Mouse (Mus musculus) limb, embryonic 15.5 days (tissue): ENCODE results near the gene Arhgef38. TPM values are rescaled to one million over a fixed set of nuclear protein-coding genes. Genes with fewer than 3 reads are reported as not detected.
A peak's percentile ranks its signal among the peaks of the same experiment; 100 is the strongest.

Source experiments
- ATAC-seq: fragments of 200-750 bp; cut with Nextera tagmentation; 2 replicates; pipeline ENCODE4 v1.8.0; 2017; ENCODE audit warnings: low read depth, moderate TSS enrichment; ENCODE audit not compliant: insufficient number of reproducible peaks, low FRiP score, low TSS enrichment
- H3K27ac ChIP-seq: fragments of 300-500 bp; sonication (generic); 2 replicates; pipeline ENCODE4 v1.5.1; 2015; ENCODE audit warnings: moderate library complexity, mild to moderate bottlenecking, inconsistent platforms
- H3K27me3 ChIP-seq: fragments of 300-500 bp; sonication (generic); 2 replicates; pipeline ENCODE4 v1.6.1; 2015; ENCODE audit warnings: inconsistent platforms
- H3K36me3 ChIP-seq: fragments of 300-500 bp; sonication (generic); 2 replicates; pipeline ENCODE4 v1.6.1; 2015; ENCODE audit warnings: inconsistent platforms
- H3K4me1 ChIP-seq: fragments of 300-500 bp; sonication (generic); 2 replicates; pipeline ENCODE4 v1.6.1; 2015; ENCODE audit warnings: inconsistent platforms
- H3K4me2 ChIP-seq: fragments of 300-500 bp; sonication (generic); 2 replicates; pipeline ENCODE4 v1.6.1; 2015; ENCODE audit warnings: mild to moderate bottlenecking, inconsistent platforms
- H3K4me3 ChIP-seq: fragments of 300-500 bp; sonication (generic); 2 replicates; pipeline ENCODE4 v1.5.1; 2015; ENCODE audit warnings: mild to moderate bottlenecking, inconsistent platforms
- H3K9ac ChIP-seq: fragments of 300-500 bp; sonication (generic); 2 replicates; pipeline ENCODE4 v1.6.1; 2015; ENCODE audit warnings: inconsistent platforms
- H3K9me3 ChIP-seq: fragments of 300-500 bp; sonication (generic); 2 replicates; pipeline ENCODE4 v1.6.1; 2016; ENCODE audit warnings: inconsistent platforms
- WGBS: fragments of 180-500 bp; shearing (Covaris S2); methylation state at CpG from one replicate; pipeline ENCODE4 v1.1.7; 2015; 5-methylcytosine and 5-hydroxymethylcytosine counted together
- polyA plus RNA-seq: library from polyadenylated mRNA; unstranded; fragments of >200 nt; fragmentation: Nextera tagmentation; extraction: Ambion mirVana; gene quantifications from 2 replicates; pipeline ENCODE4 v1.2.1, GENCODE M21; 2015

The Arhgef38 gene
- polyA plus RNA-seq, 1 experiment from 2014 or later: not detected

- 88% methylated on average over 4 of the region's 4 CpGs for WGBS
- H3K4me1 ChIP-seq: no peaks in the 10 kb centered on the region
- H3K4me2 ChIP-seq: no peak overlapping the region
- no peaks in the 10 kb centered on the region for H3K9me3 ChIP-seq
- no peak overlapping the region for H3K4me3 ChIP-seq
- H3K27me3 ChIP-seq: no peaks in the 10 kb centered on the region
- H3K36me3 ChIP-seq: peaks cover 28% of the 10 kb centered on the region
- no peak overlapping the region for H3K9ac ChIP-seq
- no peak for ATAC-seq
- H3K27ac ChIP-seq: no peak overlapping the region
These were observed 124.9 kb downstream of the Arhgef38 start for GRCm38 (mm10) chr3:133109844-133110243.

- Histone ChIP-seq H3K4me1 (no peaks in the 10 kb centered on the region), H3K9ac (no peak overlapping the region), H3K4me3 (no peak overlapping the region), H3K27me3 (no peaks in the 10 kb centered on the region), H3K4me2 (no peak overlapping the region), H3K9me3 (no peaks in the 10 kb centered on the region), H3K36me3 (peaks cover 33% of the 10 kb centered on the region), H3K27ac (no peak overlapping the region)
- no peak for ATAC-seq
- WGBS: 79% methylated on average over 4 of the region's 4 CpGs
These were observed 126.0 kb downstream of the Arhgef38 start for GRCm38 (mm10) chr3:133108731-133109130.

GRCm38 (mm10) chr3:133104436-133104835, 130.3 kb downstream of the Arhgef38 start:
- 89% methylated on average over 3 of the region's 3 CpGs for WGBS
- H3K4me3 ChIP-seq: no peak overlapping the region
- peaks cover 46% of the 10 kb centered on the region for H3K36me3 ChIP-seq
- H3K9me3 ChIP-seq: no peaks in the 10 kb centered on the region
- ATAC-seq: no peak
- no peak overlapping the region for H3K27ac ChIP-seq
- H3K27me3 ChIP-seq: no peaks in the 10 kb centered on the region
- no peaks in the 10 kb centered on the region for H3K4me1 ChIP-seq
- no peak overlapping the region for H3K4me2 ChIP-seq
- no peak overlapping the region for H3K9ac ChIP-seq

- WGBS: 80% methylated on average over 3 of the region's 3 CpGs
- no peak overlapping the region for H3K4me2 ChIP-seq
- no peaks in the 10 kb centered on the region for H3K9me3 ChIP-seq
- ATAC-seq: no peak
- H3K27ac ChIP-seq: no peak overlapping the region
- H3K4me3 ChIP-seq: no peak overlapping the region
- no peaks in the 10 kb centered on the region for H3K27me3 ChIP-seq
- H3K9ac ChIP-seq: no peak overlapping the region
- peaks cover 46% of the 10 kb centered on the region for H3K36me3 ChIP-seq
- H3K4me1 ChIP-seq: no peaks in the 10 kb centered on the region
These were observed 131.0 kb downstream of the Arhgef38 start for GRCm38 (mm10) chr3:133103768-133104167.

GRCm38 (mm10) chr3:133098909-133099308, 135.8 kb downstream of the Arhgef38 start:
- H3K4me3 ChIP-seq: no peak overlapping the region
- H3K4me1 ChIP-seq: no peaks in the 10 kb centered on the region
- H3K9me3 ChIP-seq: no peaks in the 10 kb centered on the region
- WGBS: 90% methylated on average over 2 of the region's 2 CpGs
- H3K4me2 ChIP-seq: no peak overlapping the region
- peaks cover 42% of the 10 kb centered on the region for H3K36me3 ChIP-seq
- no peak overlapping the region for H3K9ac ChIP-seq
- H3K27ac ChIP-seq: no peak overlapping the region
- ATAC-seq: no peak
- no peaks in the 10 kb centered on the region for H3K27me3 ChIP-seq

- no peak for ATAC-seq
- 94% methylated on average over 4 of the region's 4 CpGs for WGBS
- H3K4me2 ChIP-seq: no peak overlapping the region
- H3K27ac ChIP-seq: no peak overlapping the region
- no peak overlapping the region for H3K4me3 ChIP-seq
- H3K9me3 ChIP-seq: no peaks in the 10 kb centered on the region
- H3K36me3 ChIP-seq: peaks cover 38% of the 10 kb centered on the region
- H3K27me3 ChIP-seq: no peaks in the 10 kb centered on the region
- no peak overlapping the region for H3K9ac ChIP-seq
- no peaks in the 10 kb centered on the region for H3K4me1 ChIP-seq
These were observed 136.4 kb downstream of the Arhgef38 start for GRCm38 (mm10) chr3:133098336-133098735.

GRCm38 (mm10) chr3:133097936-133098335, 136.8 kb downstream of the Arhgef38 start:
- H3K4me1 ChIP-seq: no peaks in the 10 kb centered on the region; the same call in 1 of the 2 replicates
- H3K4me3 ChIP-seq: no peak overlapping the region
- no peaks in the 10 kb centered on the region for H3K27me3 ChIP-seq
- H3K9ac ChIP-seq: no peak overlapping the region
- ATAC-seq: no peak
- 92% methylated on average over 6 of the region's 6 CpGs for WGBS
- H3K4me2 ChIP-seq: no peak overlapping the region
- H3K36me3 ChIP-seq: peaks cover 38% of the 10 kb centered on the region
- no peak overlapping the region for H3K27ac ChIP-seq
- no peaks in the 10 kb centered on the region for H3K9me3 ChIP-seq

GRCm38 (mm10) chr3:133094305-133094704, 140.4 kb downstream of the Arhgef38 start:
- Histone ChIP-seq H3K9me3 (no peaks in the 10 kb centered on the region), H3K27me3 (no peaks in the 10 kb centered on the region), H3K4me2 (no peak overlapping the region), H3K36me3 (peaks cover 21% of the 10 kb centered on the region), H3K27ac (no peak overlapping the region), H3K9ac (no peak overlapping the region), H3K4me3 (no peak overlapping the region), H3K4me1 (peaks cover 9% of the 10 kb centered on the region)
- 58% methylated on average over 1 of the region's 1 CpGs for WGBS
- no peak for ATAC-seq

- H3K27me3 ChIP-seq: no peaks in the 10 kb centered on the region
- H3K9me3 ChIP-seq: no peaks in the 10 kb centered on the region
- 0 out of 2 replicates have a peak overlapping the region, but pooled peaks have one; percentile 99 for H3K27ac ChIP-seq
- H3K9ac ChIP-seq: no peak overlapping the region
- H3K4me2 ChIP-seq: peak overlapping the region; percentile 52
- H3K36me3 ChIP-seq: peaks cover 9% of the 10 kb centered on the region
- peak overlapping the region; percentile 85 for H3K4me3 ChIP-seq
- H3K4me1 ChIP-seq: peaks cover 9% of the 10 kb centered on the region
- WGBS: 89% methylated on average over 1 of the region's 1 CpGs
- ATAC-seq: no peak
These were observed 141.8 kb downstream of the Arhgef38 start for GRCm38 (mm10) chr3:133092936-133093335.

- peak overlapping the region; percentile 85 for H3K4me3 ChIP-seq
- H3K9me3 ChIP-seq: no peaks in the 10 kb centered on the region
- no peaks in the 10 kb centered on the region for H3K27me3 ChIP-seq
- no peak for ATAC-seq
- peak overlapping the region; percentile 99 for H3K27ac ChIP-seq
- WGBS: under 1% methylated on average over 7 of the region's 7 CpGs
- peak overlapping the region; percentile 52 for H3K4me2 ChIP-seq
- H3K9ac ChIP-seq: peak overlapping the region; percentile 99
- H3K36me3 ChIP-seq: peaks cover 6% of the 10 kb centered on the region
- H3K4me1 ChIP-seq: peaks cover 9% of the 10 kb centered on the region
These were observed 142.4 kb downstream of the Arhgef38 start for GRCm38 (mm10) chr3:133092274-133092853.

GRCm38 (mm10) chr3:133091664-133092273, 143.0 kb downstream of the Arhgef38 start, which contains the start of the genes Ints12 and Gstcd:
Gene Ints12, plus strand, starts transcription at chr3:133091840.
Gene Gstcd, minus strand, starts transcription at chr3:133092033.
- Histone ChIP-seq H3K4me1 (peaks cover 9% of the 10 kb centered on the region), H3K4me2 (peak within 1 kb of the TSS; percentile 52), H3K27ac (peak within 1 kb of the TSS; percentile 99), H3K9me3 (no peaks in the 10 kb centered on the region), H3K9ac (peak within 1 kb of the TSS; percentile 99), H3K36me3 (peaks cover 2% of the 10 kb centered on the region; the same call in 1 of the 2 replicates), H3K27me3 (no peaks in the 10 kb centered on the region), H3K4me3 (peak within 1 kb of the TSS; percentile 85)
- peak; percentile 98 for ATAC-seq
- WGBS: under 1% methylated on average over 53 of the region's 53 CpGs

GRCm38 (mm10) chr3:133091121-133091663, 143.6 kb downstream of the Arhgef38 start:
- Histone ChIP-seq H3K4me3 (peak overlapping the region; percentile 85), H3K27me3 (no peaks in the 10 kb centered on the region), H3K4me2 (peak overlapping the region; percentile 52), H3K4me1 (peaks cover 9% of the 10 kb centered on the region), H3K9me3 (no peaks in the 10 kb centered on the region), H3K9ac (peak overlapping the region; percentile 99), H3K36me3 (no peaks in the 10 kb centered on the region), H3K27ac (peak overlapping the region; percentile 99)
- under 1% methylated on average over 35 of the region's 44 CpGs for WGBS
- peak; percentile 72; the same call in 1 of the 2 replicates for ATAC-seq
